ENCODE assay signal across 8 mouse cellular contexts in genomic region chr19:16984897-16985296, GRCm38 (mm10). TPM values are rescaled to one million over a fixed set of nuclear protein-coding genes. Genes with fewer than 3 reads are reported as not detected.
DNase-seq lines count a peak whose midpoint lies in the region; ATAC-seq lines count a peak whose summit lies in the region.

No protein-coding gene starts in this region.

- H3K27ac ChIP-seq in liver, embryonic 11.5 days (ENCODE audit: low read depth, low read length), result no peak overlapping the region
- H3K27ac ChIP-seq in forebrain, embryonic 14.5 days (ENCODE audit: low read depth, low read length), result no peak overlapping the region

- no peaks in the 10 kb centered on the region for H3K9me3 ChIP-seq in liver, embryonic 11.5 days (ENCODE audit: control insufficient read depth, low read length)
- H3K9me3 ChIP-seq in forebrain, embryonic 14.5 days (replicated peaks; ENCODE audit: control insufficient read depth, low read length), result no peaks in the 10 kb centered on the region

- H3K27me3 ChIP-seq in liver, embryonic 11.5 days (replicated peaks; ENCODE audit: control insufficient read depth, insufficient read depth, low read length), result no peaks in the 10 kb centered on the region
- H3K27me3 ChIP-seq in forebrain, embryonic 14.5 days (replicated peaks; ENCODE audit: control insufficient read depth, insufficient read depth, low read length), result no peaks in the 10 kb centered on the region

- no peak overlapping the region for H3K4me3 ChIP-seq in liver, embryonic 11.5 days (ENCODE audit: low read depth, low read length)
- no peak overlapping the region for H3K4me3 ChIP-seq in forebrain, embryonic 14.5 days (ENCODE audit: low read depth, low read length)

- WGBS in liver, embryonic 11.5 days, result 51% methylated on average over 5 of the region's 5 CpGs
- WGBS in forebrain, embryonic 14.5 days, result 45% methylated on average over 5 of the region's 5 CpGs

- H3K4me1 ChIP-seq in liver, embryonic 11.5 days (replicated peaks; ENCODE audit: control insufficient read depth, insufficient read depth, low read length), result no peaks in the 10 kb centered on the region
- no peaks in the 10 kb centered on the region for H3K4me1 ChIP-seq in forebrain, embryonic 14.5 days (ENCODE audit: control insufficient read depth, insufficient read depth, low read length)

- H3K9ac ChIP-seq in liver, embryonic 11.5 days (ENCODE audit: low read depth, low read length), result no peak overlapping the region
- no peak overlapping the region for H3K9ac ChIP-seq in forebrain, embryonic 14.5 days (ENCODE audit: low read length)

- DNase-seq in liver, result peak; percentile 64
- DNase-seq in liver, embryonic 11.5 days (ENCODE audit: low spot score), result no peak
- peak; percentile 42 for DNase-seq in MN1 (ENCODE audit: low spot score)
- DNase-seq in adrenal gland, postnatal 4 days (ENCODE audit: low spot score in 2 of 2), result peak; percentile 10 to 30
- peak; percentile 63 for DNase-seq in forebrain, embryonic 14.5 days (ENCODE audit: low spot score)
- peak; percentile 10 to 13 for DNase-seq in left cerebral cortex, adult 18-20 months (ENCODE audit: low spot score in 2 of 2)
- DNase-seq in retina, embryonic 14.5 days (ENCODE audit: low spot score), result peak; percentile 69
- no peak for DNase-seq in yolk sac, embryonic 10.5 days (ENCODE audit: low spot score)

- ATAC-seq in liver, embryonic 11.5 days (replicated peaks; ENCODE audit: low FRiP score), result no peak
- ATAC-seq in forebrain, embryonic 14.5 days, result peak; percentile 26; the same call in 1 of the 2 replicates

- H3K36me3 ChIP-seq in liver, embryonic 11.5 days (ENCODE audit: control insufficient read depth, insufficient read depth, low read length), result no peaks in the 10 kb centered on the region
- H3K36me3 ChIP-seq in forebrain, embryonic 14.5 days (ENCODE audit: control insufficient read depth, insufficient read depth, low read length), result no peaks in the 10 kb centered on the region

- H3K4me2 ChIP-seq in liver, embryonic 11.5 days, result no peak overlapping the region
- H3K4me2 ChIP-seq in forebrain, embryonic 14.5 days (ENCODE audit: low read length), result no peak overlapping the region

RNA-seq across cellular contexts. Expression of gene Prune2, which starts 29.0 kb away (rescaled TPM):
- polyA plus RNA-seq in liver, embryonic 11.5 days (2014; fragmentation: Nextera tagmentation; extraction: Ambion mirVana), result 1.4 TPM in 2 replicates
- total RNA-seq in adrenal gland, postnatal 4 days (2021), result 10 to 100 TPM; 20.3 to 22.9 TPM
- polyA plus RNA-seq in forebrain, embryonic 14.5 days (2014; fragmentation: Nextera tagmentation; extraction: Ambion mirVana), result 2.6 TPM in 2 replicates
- total RNA-seq in left cerebral cortex, adult 18-20 months (2021), result 10 to 100 TPM; 87.4 to 90.7 TPM

Comparison
In these comparisons a context has a peak if more than half of its experiments do, and no peak if none do; other contexts are left out.
1. DNase-seq: peak in liver (single experiment), MN1 (single experiment), adrenal gland, postnatal 4 days (2 of 2), forebrain, embryonic 14.5 days (single experiment), left cerebral cortex, adult 18-20 months (2 of 2) and retina, embryonic 14.5 days (single experiment); none in liver, embryonic 11.5 days (single experiment) and yolk sac, embryonic 10.5 days (single experiment).